Mouse (Mus musculus): Measurements from ENCODE around the gene Guk1. TPM values are rescaled to one million over a fixed set of nuclear protein-coding genes. Genes with fewer than 3 reads are reported as not detected.
"Not testable (repeated sequence)": the region's sequence is repeated elsewhere in the genome, so short reads cannot be mapped to it uniquely, and the experiment has no call there.

Guk1 gene
- polyA plus RNA-seq, 1 experiment from 2014 or later: 113 TPM

GRCm38 (mm10) chr11:59225167-59225566 is 33.2 kb upstream of the Guk1 start:
- Histone ChIP-seq H3K4me2 (replicated peaks) (peak overlapping the region; percentile 60), H3K36me3 (peaks cover 3% of the 10 kb centered on the region; the same call in 1 of the 2 replicates), H3K27me3 (no peaks in the 10 kb centered on the region), H3K27ac (replicated peaks) (no peak overlapping the region), H3K4me1 (peaks cover 60% of the 10 kb centered on the region), H3K9ac (no peak overlapping the region), H3K9me3 (replicated peaks) (no peaks in the 10 kb centered on the region), H3K4me3 (replicated peaks) (peak overlapping the region; percentile 97; the same call in 1 of the 2 replicates)
- no peak for ATAC-seq (ENCODE audit: insufficient number of reproducible peaks, low FRiP score, low TSS enrichment, low read depth)
- 83% methylated on average over 2 of the region's 2 CpGs for WGBS

GRCm38 (mm10) chr11:59224470-59224869 is 32.5 kb upstream of the Guk1 start:
- no peak overlapping the region for H3K4me2 ChIP-seq (replicated peaks)
- no peak overlapping the region for H3K27ac ChIP-seq (replicated peaks)
- WGBS: 41% methylated on average over 2 of the region's 2 CpGs
- H3K9me3 ChIP-seq (replicated peaks): no peaks in the 10 kb centered on the region
- peaks cover 6% of the 10 kb centered on the region; the same call in 1 of the 2 replicates for H3K36me3 ChIP-seq
- no peak overlapping the region for H3K9ac ChIP-seq
- H3K27me3 ChIP-seq: no peaks in the 10 kb centered on the region
- ATAC-seq (ENCODE audit: insufficient number of reproducible peaks, low FRiP score, low TSS enrichment, low read depth): no peak
- H3K4me1 ChIP-seq: peaks cover 63% of the 10 kb centered on the region
- no peak overlapping the region for H3K4me3 ChIP-seq (replicated peaks)

GRCm38 (mm10) chr11:59224025-59224424 is 32.0 kb upstream of the Guk1 start:
- Histone ChIP-seq H3K9ac (no peak overlapping the region), H3K4me2 (replicated peaks) (no peak overlapping the region), H3K27ac (replicated peaks) (no peak overlapping the region; the same call in 1 of the 2 replicates), H3K27me3 (no peaks in the 10 kb centered on the region), H3K4me3 (replicated peaks) (no peak overlapping the region), H3K36me3 (peaks cover 7% of the 10 kb centered on the region; the same call in 1 of the 2 replicates), H3K4me1 (peaks cover 65% of the 10 kb centered on the region), H3K9me3 (replicated peaks) (no peaks in the 10 kb centered on the region)
- ATAC-seq (ENCODE audit: insufficient number of reproducible peaks, low FRiP score, low TSS enrichment, low read depth): no peak
- 93% methylated on average over 3 of the region's 3 CpGs for WGBS

GRCm38 (mm10) chr11:59222306-59222705 is 30.3 kb upstream of the Guk1 start:
- H3K27ac ChIP-seq (replicated peaks): no peak overlapping the region
- peaks cover 14% of the 10 kb centered on the region; the same call in 1 of the 2 replicates for H3K36me3 ChIP-seq
- no peak overlapping the region for H3K4me2 ChIP-seq (replicated peaks)
- no peak overlapping the region for H3K4me3 ChIP-seq (replicated peaks)
- WGBS: 84% methylated on average over 4 of the region's 4 CpGs
- H3K4me1 ChIP-seq: peaks cover 75% of the 10 kb centered on the region
- no peaks in the 10 kb centered on the region for H3K9me3 ChIP-seq (replicated peaks)
- H3K9ac ChIP-seq: no peak overlapping the region
- no peak for ATAC-seq (ENCODE audit: insufficient number of reproducible peaks, low FRiP score, low TSS enrichment, low read depth)
- H3K27me3 ChIP-seq: no peaks in the 10 kb centered on the region

- peaks cover 77% of the 10 kb centered on the region for H3K4me1 ChIP-seq
These were observed 29.6 kb upstream of the Guk1 start for GRCm38 (mm10) chr11:59221604-59222003.

GRCm38 (mm10) chr11:59219064-59219463 is 27.1 kb upstream of the Guk1 start:
- Histone ChIP-seq H3K27ac (replicated peaks) (peak overlapping the region; percentile 75), H3K4me2 (replicated peaks) (0 out of 2 replicates have a peak overlapping the region, but pooled peaks have one; percentile 21)

More at GRCm38 (mm10) chr11:59221604-59222003, 29.6 kb upstream of the Guk1 start:
- Histone ChIP-seq H3K27me3 (no peaks in the 10 kb centered on the region), H3K27ac (replicated peaks) (no peak overlapping the region), H3K9ac (no peak overlapping the region), H3K36me3 (peaks cover 14% of the 10 kb centered on the region; the same call in 1 of the 2 replicates), H3K4me3 (replicated peaks) (no peak overlapping the region), H3K9me3 (replicated peaks) (no peaks in the 10 kb centered on the region), H3K4me2 (replicated peaks) (no peak overlapping the region)
- no peak for ATAC-seq (ENCODE audit: insufficient number of reproducible peaks, low FRiP score, low TSS enrichment, low read depth)

GRCm38 (mm10) chr11:59218389-59218998 is 26.5 kb upstream of the Guk1 start:
- Histone ChIP-seq H3K4me3 (replicated peaks) (no peak overlapping the region), H3K4me2 (replicated peaks) (peak overlapping the region; percentile 21; the same call in 1 of the 2 replicates), H3K4me1 (peaks cover 49% of the 10 kb centered on the region), H3K9me3 (replicated peaks) (no peaks in the 10 kb centered on the region), H3K36me3 (peaks cover 25% of the 10 kb centered on the region), H3K27ac (replicated peaks) (peak overlapping the region; percentile 75), H3K9ac (no peak overlapping the region), H3K27me3 (no peaks in the 10 kb centered on the region)
- WGBS: 64% methylated on average over 4 of the region's 4 CpGs
- ATAC-seq (ENCODE audit: insufficient number of reproducible peaks, low FRiP score, low TSS enrichment, low read depth): no peak

More at GRCm38 (mm10) chr11:59219064-59219463, 27.1 kb upstream of the Guk1 start:
- H3K36me3 ChIP-seq: peaks cover 24% of the 10 kb centered on the region
- H3K9ac ChIP-seq: no peak overlapping the region
- no peaks in the 10 kb centered on the region for H3K27me3 ChIP-seq
- no peak for ATAC-seq (ENCODE audit: insufficient number of reproducible peaks, low FRiP score, low TSS enrichment, low read depth)
- H3K9me3 ChIP-seq (replicated peaks): no peaks in the 10 kb centered on the region
- H3K4me3 ChIP-seq (replicated peaks): no peak overlapping the region
- peaks cover 55% of the 10 kb centered on the region for H3K4me1 ChIP-seq

- peaks cover 37% of the 10 kb centered on the region for H3K4me1 ChIP-seq
- peaks cover 37% of the 10 kb centered on the region for H3K36me3 ChIP-seq
- H3K9me3 ChIP-seq (replicated peaks): no peaks in the 10 kb centered on the region
- no peak for ATAC-seq (ENCODE audit: insufficient number of reproducible peaks, low FRiP score, low TSS enrichment, low read depth)
- 82% methylated on average over 3 of the region's 3 CpGs for WGBS
- H3K4me3 ChIP-seq (replicated peaks): no peak overlapping the region
- no peaks in the 10 kb centered on the region for H3K27me3 ChIP-seq
- no peak overlapping the region for H3K27ac ChIP-seq (replicated peaks)
- H3K4me2 ChIP-seq (replicated peaks): no peak overlapping the region
- no peak overlapping the region for H3K9ac ChIP-seq
These were observed 24.9 kb upstream of the Guk1 start for GRCm38 (mm10) chr11:59216955-59217354.

GRCm38 (mm10) chr11:59212892-59213494 is 21.0 kb upstream of the Guk1 start:
- Histone ChIP-seq H3K9me3 (replicated peaks) (no peaks in the 10 kb centered on the region), H3K4me2 (replicated peaks) (no peak overlapping the region), H3K4me1 (peaks cover 27% of the 10 kb centered on the region), H3K27ac (replicated peaks) (no peak overlapping the region), H3K4me3 (replicated peaks) (no peak overlapping the region), H3K36me3 (peaks cover 55% of the 10 kb centered on the region), H3K9ac (no peak overlapping the region), H3K27me3 (no peaks in the 10 kb centered on the region)
- no peak for ATAC-seq (ENCODE audit: insufficient number of reproducible peaks, low FRiP score, low TSS enrichment, low read depth)
- 89% methylated on average over 12 of the region's 12 CpGs for WGBS

- Histone ChIP-seq H3K4me1 (peaks cover 24% of the 10 kb centered on the region), H3K36me3 (peaks cover 51% of the 10 kb centered on the region)
- H3K27ac ChIP-seq (replicated peaks); H3K4me3 ChIP-seq (replicated peaks); H3K9ac ChIP-seq; ATAC-seq (ENCODE audit: insufficient number of reproducible peaks, low FRiP score, low TSS enrichment, low read depth); H3K27me3 ChIP-seq; H3K4me2 ChIP-seq (replicated peaks); H3K9me3 ChIP-seq (replicated peaks): not testable (repeated sequence)
- 70% methylated on average over 12 of the region's 12 CpGs for WGBS
These were observed 20.3 kb upstream of the Guk1 start for GRCm38 (mm10) chr11:59212320-59212719.

GRCm38 (mm10) chr11:59211561-59211960 is 19.5 kb upstream of the Guk1 start:
- not testable (repeated sequence) for ATAC-seq (ENCODE audit: insufficient number of reproducible peaks, low FRiP score, low TSS enrichment, low read depth); H3K4me3 ChIP-seq (replicated peaks); H3K9ac ChIP-seq; H3K27ac ChIP-seq (replicated peaks); H3K9me3 ChIP-seq (replicated peaks); H3K27me3 ChIP-seq; H3K4me2 ChIP-seq (replicated peaks)
- Histone ChIP-seq H3K36me3 (peaks cover 54% of the 10 kb centered on the region), H3K4me1 (peaks cover 20% of the 10 kb centered on the region)
- 85% methylated on average over 9 of the region's 9 CpGs for WGBS

All from embryonic facial prominence, embryonic 15.5 days (tissue).